Mouse (Mus musculus) kidney, adult 18-20 months (tissue): ENCODE data around the gene Olfr1381.
"Not testable (repeated sequence)": the region's sequence is repeated elsewhere in the genome, so short reads cannot be mapped to it uniquely, and the experiment has no call there.

ENCODE experiments used
- DNase-seq: peaks from one replicate; pipeline ENCODE4 v3.0.0; 2021

The Olfr1381 gene

DNA sequence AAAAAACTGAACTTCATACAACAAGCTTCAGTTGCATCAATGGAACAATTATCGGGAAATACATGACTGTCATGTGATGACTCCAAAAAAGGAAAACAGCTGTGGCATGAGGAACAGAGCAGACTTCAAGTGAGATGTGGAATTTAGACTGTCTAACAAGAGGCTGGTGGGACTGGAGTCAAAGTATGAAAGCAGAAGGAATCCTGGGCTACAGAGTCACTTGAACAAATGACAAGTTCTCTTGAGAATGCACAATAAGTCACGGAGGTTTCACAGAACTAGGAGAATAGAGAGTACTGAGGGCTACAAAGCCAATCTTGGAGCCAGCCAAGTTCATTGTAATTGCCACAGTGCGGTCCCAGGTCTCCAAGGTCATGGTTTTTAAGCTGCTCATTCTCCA is at the start of gene Olfr1381:
Gene Olfr1381 (plus strand): TSS at position 301 of the 400 bp plus-strand sequence.
- DNase-seq, result not testable (repeated sequence)

GRCm38 (mm10) chr11:49518086-49518485 is 25.2 kb upstream of the Olfr1381 start:
- DNase-seq, result no peak

DNA sequence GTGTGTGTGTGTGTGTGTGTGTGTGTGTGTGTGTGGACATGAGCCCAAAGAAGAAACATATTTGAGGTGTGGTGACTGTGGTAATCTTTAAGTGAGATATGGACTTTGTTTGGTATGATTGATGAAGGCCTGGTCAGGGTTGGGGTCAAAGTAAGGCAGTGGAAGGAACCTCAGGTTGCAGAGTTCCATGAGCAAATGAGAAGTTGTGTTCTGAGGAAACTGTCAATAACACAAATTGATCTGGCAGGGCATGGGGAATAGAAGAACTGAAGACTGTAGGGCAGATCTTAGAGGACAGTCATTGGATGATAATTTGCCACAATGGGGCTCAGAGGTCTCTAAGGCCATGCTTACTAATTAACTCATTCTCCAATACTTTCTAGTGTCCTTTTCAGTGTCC is 23.9 kb upstream of the Olfr1381 start, which contains the start of gene Olfr1383:
Gene Olfr1383 (plus strand): TSS at position 301 of the 400 bp plus-strand sequence.
- DNase-seq, result no peak

GRCm38 (mm10) chr11:49527947-49528346 is 15.3 kb upstream of the Olfr1381 start, which contains the start of gene Olfr1382:
Olfr1382 (plus strand) TSS chr11:49528247.
- DNase-seq, result no peak

DNA sequence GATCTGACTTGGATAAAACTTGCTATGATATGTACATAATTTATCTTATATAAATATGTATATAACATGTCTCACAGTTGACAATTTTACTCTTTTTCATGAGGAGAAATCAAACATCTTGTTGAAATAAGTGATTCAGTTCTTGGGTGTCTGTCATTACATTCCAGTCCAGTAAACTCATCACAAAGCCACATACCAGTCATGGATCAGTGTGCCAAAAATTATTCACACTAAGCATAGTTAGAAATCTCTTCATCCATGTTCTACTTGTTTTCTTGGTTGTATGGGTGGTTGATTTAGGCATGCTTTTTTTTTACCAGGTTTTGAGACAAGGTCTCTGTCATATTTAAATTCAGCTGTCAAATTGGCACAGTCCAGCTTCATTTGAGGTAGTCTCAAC is 10.5 kb upstream of the Olfr1381 start:
- DNase-seq, result no peak

- DNase-seq, result peak; percentile 4
These were observed 6.6 kb upstream of the Olfr1381 start for GRCm38 (mm10) chr11:49536631-49537030.

DNA sequence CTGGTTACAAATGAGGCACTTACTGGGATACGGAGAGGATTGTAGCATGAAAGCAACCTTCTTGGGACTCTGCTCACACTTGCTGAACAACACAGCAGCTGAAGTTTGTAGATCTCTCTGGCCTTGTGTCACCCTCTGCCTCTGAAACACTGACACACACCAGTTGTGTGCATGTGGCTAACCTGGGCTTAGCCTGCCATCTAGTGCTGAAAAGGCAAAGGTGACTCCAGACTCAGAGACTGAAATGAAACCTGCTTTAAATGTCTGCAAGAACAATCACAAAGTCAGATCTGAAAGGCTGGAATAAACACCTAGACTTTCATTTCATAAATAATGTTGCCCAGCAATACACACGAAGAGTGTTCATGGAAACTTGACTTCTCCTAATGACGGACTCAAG is 10.8 kb downstream of the Olfr1381 start:
- DNase-seq, result not testable (repeated sequence)

GRCm38 (mm10) chr11:49556578-49556977 is 13.3 kb downstream of the Olfr1381 start, which contains the start of gene Olfr1380:
Olfr1380 (plus strand) TSS chr11:49556878.
- not testable (repeated sequence) for DNase-seq

- DNase-seq, result not testable (repeated sequence)
These were observed 31.8 kb downstream of the Olfr1381 start for GRCm38 (mm10) chr11:49575054-49575453.

DNA sequence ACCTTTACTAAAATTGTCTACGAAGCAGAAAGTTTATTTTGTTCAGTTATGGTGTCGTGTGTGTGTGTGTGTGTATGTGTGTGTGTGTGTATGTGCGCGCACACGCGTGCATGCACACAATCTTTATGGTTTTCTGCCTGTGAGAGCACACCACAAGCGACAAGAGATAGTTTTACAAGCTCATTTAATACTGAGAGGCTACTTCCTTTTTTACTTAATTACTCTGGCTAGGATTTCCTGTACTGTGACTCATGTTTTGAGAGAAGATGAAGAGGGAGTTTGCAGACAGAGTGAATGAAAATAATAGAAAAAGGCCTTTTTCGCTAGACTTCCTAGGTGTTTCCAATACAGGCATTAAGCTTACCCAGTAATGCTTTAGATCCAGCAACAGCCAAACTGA is 37.2 kb downstream of the Olfr1381 start:
- DNase-seq, result not testable (repeated sequence)

GRCm38 (mm10) chr11:49590213-49590612 is 47.0 kb downstream of the Olfr1381 start:
- DNase-seq, result no peak

- not testable (repeated sequence) for DNase-seq
These were observed 53.9 kb downstream of the Olfr1381 start for GRCm38 (mm10) chr11:49597149-49597548.
